Mouse (Mus musculus): ENCODE data around the gene Hint3.

Hint3 gene

GRCm38 (mm10) chr10:30585691-30586090 is 43.7 kb downstream of the Hint3 start:
- no peak for DNase-seq

GRCm38 (mm10) chr10:30577670-30578280 is 51.7 kb downstream of the Hint3 start:
- DNase-seq: no peak

- no peak for DNase-seq
Measured at GRCm38 (mm10) chr10:30566364-30566763, 63.1 kb downstream of the Hint3 start.

DNA sequence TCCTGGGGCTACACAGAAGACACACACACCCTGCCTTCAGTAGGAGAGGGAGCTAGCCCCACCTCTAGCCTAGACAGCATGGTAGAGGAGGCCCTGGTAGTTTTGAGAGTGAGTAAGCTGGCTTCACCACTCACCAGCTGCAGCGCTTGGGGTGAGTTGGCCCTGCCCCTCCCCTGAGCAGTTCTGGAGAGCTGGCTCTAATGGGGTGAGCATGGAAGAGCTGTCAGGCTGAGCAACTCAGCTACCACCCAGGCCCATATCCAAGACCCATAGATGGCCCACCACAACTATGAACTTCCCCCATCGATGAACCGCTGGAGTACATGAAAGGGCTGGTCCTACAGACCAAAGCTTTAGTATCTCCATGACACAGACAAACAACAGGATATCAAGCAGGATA is 64.8 kb downstream of the Hint3 start:
- peak; percentile 61 for DNase-seq
